Mouse (Mus musculus) kidney, embryonic 15.5 days (tissue): ENCODE results near the gene Map2k7. TPM values are rescaled to one million over a fixed set of nuclear protein-coding genes. Genes with fewer than 3 reads are reported as not detected.

Experiments
- ATAC-seq: fragments of 200-750 bp; cut with Nextera tagmentation; replicated peaks from 2 replicates; pipeline ENCODE4 v1.8.0; 2017; ENCODE audit warnings: moderate TSS enrichment; ENCODE audit not compliant: low FRiP score
- H3K27ac ChIP-seq: fragments of 300-500 bp; sonication (generic); 2 replicates; pipeline ENCODE4 v1.5.1; 2015; ENCODE audit warnings: mild to moderate bottlenecking, inconsistent platforms
- H3K27me3 ChIP-seq: fragments of 300-500 bp; sonication (generic); 2 replicates; pipeline ENCODE4 v1.6.1; 2015; ENCODE audit warnings: inconsistent platforms
- H3K36me3 ChIP-seq: fragments of 300-500 bp; sonication (generic); 2 replicates; pipeline ENCODE4 v1.6.1; 2015; ENCODE audit warnings: inconsistent platforms
- H3K4me1 ChIP-seq: fragments of 300-500 bp; sonication (generic); 2 replicates; pipeline ENCODE4 v1.6.1; 2015; ENCODE audit warnings: inconsistent platforms
- H3K4me2 ChIP-seq: fragments of 300-500 bp; sonication (generic); 2 replicates; pipeline ENCODE4 v1.6.1; 2015; ENCODE audit warnings: moderate library complexity, mild to moderate bottlenecking, inconsistent platforms
- H3K4me3 ChIP-seq: fragments of 300-500 bp; sonication (generic); replicated peaks from 2 replicates; pipeline ENCODE4 v1.5.1; 2015; ENCODE audit warnings: mild to moderate bottlenecking, inconsistent platforms
- H3K9ac ChIP-seq: fragments of 300-500 bp; sonication (generic); 2 replicates; pipeline ENCODE4 v1.6.1; 2015; ENCODE audit warnings: mild to moderate bottlenecking, inconsistent platforms
- H3K9me3 ChIP-seq: fragments of 300-500 bp; sonication (generic); replicated peaks from 2 replicates; pipeline ENCODE4 v1.6.1; 2016; ENCODE audit warnings: inconsistent platforms
- WGBS: fragments of 180-500 bp; shearing (Covaris S2); methylation state at CpG from one replicate; pipeline ENCODE4 v1.1.7; 2015; ENCODE audit warnings: mixed read lengths; 5-methylcytosine and 5-hydroxymethylcytosine counted together
- polyA plus RNA-seq: library from polyadenylated mRNA; unstranded; fragments of >200 nt; fragmentation: Nextera tagmentation; extraction: Ambion mirVana; gene quantifications from 2 replicates; pipeline ENCODE4 v1.2.1, GENCODE M21; 2015

The Map2k7 gene
- polyA plus RNA-seq, 1 experiment from 2014 or later = 28.0 TPM

GRCm38 (mm10) chr8:4267627-4268026 is 29.1 kb downstream of the Map2k7 start:
- peak; percentile 65; the same call in 1 of the 2 replicates for ATAC-seq
- Histone ChIP-seq H3K36me3 (peaks cover 100% of the 10 kb centered on the region), H3K9ac (no peak overlapping the region), H3K27ac (no peak overlapping the region), H3K27me3 (no peaks in the 10 kb centered on the region), H3K4me3 (no peak overlapping the region), H3K4me1 (no peaks in the 10 kb centered on the region), H3K9me3 (no peaks in the 10 kb centered on the region), H3K4me2 (no peak overlapping the region)
- WGBS = 83% methylated on average over 15 of the region's 15 CpGs

- Histone ChIP-seq H3K36me3 (peaks cover 94% of the 10 kb centered on the region), H3K9ac (no peak overlapping the region), H3K4me1 (peaks cover 3% of the 10 kb centered on the region), H3K27me3 (no peaks in the 10 kb centered on the region), H3K4me2 (no peak overlapping the region), H3K4me3 (no peak overlapping the region), H3K27ac (no peak overlapping the region), H3K9me3 (no peaks in the 10 kb centered on the region)
- no peak for ATAC-seq
- 91% methylated on average over 6 of the region's 6 CpGs for WGBS
These were observed 31.1 kb downstream of the Map2k7 start for GRCm38 (mm10) chr8:4269609-4270008.

GRCm38 (mm10) chr8:4275275-4276110 is 37.0 kb downstream of the Map2k7 start, which contains the start of gene Timm44:
Gene Timm44, minus strand, starts transcription at chr8:4275913.
- no peaks in the 10 kb centered on the region for H3K27me3 ChIP-seq
- H3K9ac ChIP-seq = peak within 1 kb of the TSS; percentile 79
- peak within 1 kb of the TSS; percentile 64 for H3K4me2 ChIP-seq
- ATAC-seq = peak; percentile 97
- H3K9me3 ChIP-seq = no peaks in the 10 kb centered on the region
- H3K36me3 ChIP-seq = peaks cover 35% of the 10 kb centered on the region
- peaks cover 14% of the 10 kb centered on the region for H3K4me1 ChIP-seq
- peak within 1 kb of the TSS; percentile 77 for H3K4me3 ChIP-seq
- under 1% methylated on average over 39 of the region's 39 CpGs for WGBS
- H3K27ac ChIP-seq = peak within 1 kb of the TSS; percentile 52

- Histone ChIP-seq H3K4me3 (peak overlapping the region; percentile 77), H3K36me3 (peaks cover 29% of the 10 kb centered on the region), H3K4me2 (peak overlapping the region; percentile 64), H3K9me3 (no peaks in the 10 kb centered on the region), H3K27ac (peak overlapping the region; percentile 52), H3K4me1 (peaks cover 18% of the 10 kb centered on the region), H3K9ac (peak overlapping the region; percentile 79), H3K27me3 (no peaks in the 10 kb centered on the region)
- 27% methylated on average over 9 of the region's 9 CpGs for WGBS
- ATAC-seq = no peak; the same call in 1 of the 2 replicates
These were observed 37.5 kb downstream of the Map2k7 start for GRCm38 (mm10) chr8:4276111-4276465.

DNA sequence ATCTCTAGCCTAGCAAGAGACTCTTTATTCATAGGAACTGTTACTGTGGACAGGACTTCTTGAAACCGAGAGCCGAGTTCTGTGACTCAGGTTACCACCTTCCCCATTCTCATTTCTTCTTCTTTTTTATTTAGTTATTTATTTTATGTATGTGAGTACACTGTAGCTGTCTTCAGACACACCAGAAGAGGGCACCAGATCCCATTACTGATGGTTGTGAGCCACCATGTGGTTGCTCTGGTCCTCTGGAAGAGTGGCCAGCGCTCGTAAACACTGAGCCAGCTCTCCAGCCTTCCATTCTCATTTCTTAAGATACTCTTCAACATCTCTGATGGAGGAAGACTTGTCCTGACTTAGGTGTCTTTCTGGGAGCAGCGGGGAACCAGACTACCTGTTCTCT is 54.2 kb downstream of the Map2k7 start:
- 92% methylated on average over 5 of the region's 5 CpGs for WGBS
- no peaks in the 10 kb centered on the region for H3K27me3 ChIP-seq
- H3K27ac ChIP-seq = no peak overlapping the region
- peaks cover 99% of the 10 kb centered on the region for H3K36me3 ChIP-seq
- no peak overlapping the region for H3K4me3 ChIP-seq
- H3K4me1 ChIP-seq = no peaks in the 10 kb centered on the region
- H3K4me2 ChIP-seq = no peak overlapping the region
- no peak for ATAC-seq
- no peaks in the 10 kb centered on the region for H3K9me3 ChIP-seq
- H3K9ac ChIP-seq = no peak overlapping the region

Other genes starting within 250 kb of the Map2k7 start
- not detected in 2 replicates for gene Cd209f, start 132.9 kb upstream of the Map2k7 start, polyA plus RNA-seq
- gene Cd209g, start 104.6 kb upstream of the Map2k7 start, polyA plus RNA-seq = not detected in 2 replicates
- 23.7 and 28.8 TPM in 2 replicates for gene Evi5l, start 72.2 kb upstream of the Map2k7 start, polyA plus RNA-seq
- gene Prr36, start 21.3 kb upstream of the Map2k7 start, polyA plus RNA-seq = 4.4 and 4.9 TPM in 2 replicates
- gene Lrrc8e, start 11.9 kb upstream of the Map2k7 start, polyA plus RNA-seq = 0.78 and 1.0 TPM in 2 replicates
- gene Gm49320, start 125 bp downstream of the Map2k7 start, polyA plus RNA-seq = 0.86 and 0.91 TPM in 2 replicates
- 3.8 and 6.5 TPM in 2 replicates for gene Tgfbr3l, start 9.5 kb downstream of the Map2k7 start, polyA plus RNA-seq
- gene Snapc2, start 14.3 kb downstream of the Map2k7 start, polyA plus RNA-seq = 56.1 and 62.9 TPM in 2 replicates
- 98.6 and 110 TPM in 2 replicates for gene Ctxn1, start 20.5 kb downstream of the Map2k7 start, polyA plus RNA-seq
- gene Timm44, start 37.2 kb downstream of the Map2k7 start, polyA plus RNA-seq = 64.5 and 69.5 TPM in 2 replicates
- gene Ccl25, start 86.5 kb downstream of the Map2k7 start, polyA plus RNA-seq = 17.2 and 18.2 TPM in 2 replicates
- 257 and 267 TPM in 2 replicates for gene Elavl1, start 86.7 kb downstream of the Map2k7 start, polyA plus RNA-seq